Mouse (Mus musculus): ENCODE results near the gene Olfr1130. TPM values are rescaled to one million over a fixed set of nuclear protein-coding genes. Genes with fewer than 3 reads are reported as not detected.
"Not testable (repeated sequence)": the region's sequence is repeated elsewhere in the genome, so short reads cannot be mapped to it uniquely, and the experiment has no call there.

Gene Olfr1130
- polyA plus RNA-seq (2012; rRNA removed) = not detected in 2 replicates

DNA sequence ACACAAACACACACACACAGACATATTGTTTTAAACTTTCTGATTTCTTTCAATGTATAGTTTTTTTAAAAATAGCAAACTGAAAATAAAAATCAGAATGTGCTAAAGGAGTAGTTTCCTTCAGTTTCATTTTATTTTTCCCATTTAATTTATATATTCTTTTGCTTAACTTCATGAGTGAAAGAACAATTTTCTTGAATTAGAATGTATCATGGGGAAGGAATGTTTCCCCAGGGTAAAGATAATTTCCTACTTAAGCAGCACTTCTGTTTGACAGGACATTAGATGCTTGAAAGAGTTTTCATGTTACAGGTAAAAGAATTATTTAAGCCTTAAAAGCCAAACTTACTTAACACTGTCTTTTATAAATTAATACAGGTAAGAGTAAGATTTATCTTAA is at the start of gene Olfr1130:
Gene Olfr1130 (plus strand): TSS at position 301 of the 400 bp plus-strand sequence.
- not testable (repeated sequence) for DNase-seq (ENCODE audit: low read depth)

DNA sequence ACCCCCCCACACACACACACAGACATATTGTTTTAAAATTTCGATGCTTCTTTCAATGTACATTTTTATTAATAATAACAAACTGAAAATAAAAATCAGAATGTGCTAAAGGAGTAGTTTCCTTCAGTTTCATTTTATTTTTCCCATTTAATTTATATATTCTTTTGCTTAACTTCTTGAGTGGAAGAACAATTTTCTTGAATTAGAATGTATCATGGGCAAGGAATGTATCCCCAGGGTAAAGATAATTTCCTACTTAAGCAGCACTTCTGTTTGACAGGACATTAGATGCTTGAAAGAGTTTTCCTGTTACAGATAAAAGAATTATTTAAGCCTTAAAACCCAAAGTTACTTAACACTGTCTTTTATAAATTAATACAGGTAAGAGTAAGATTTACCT is 32.4 kb upstream of the Olfr1130 start, which contains the start of gene Olfr1129:
Gene Olfr1129 (plus strand): TSS at position 301 of the 400 bp plus-strand sequence.
- DNase-seq (ENCODE audit: low read depth) = not testable (repeated sequence)

DNA sequence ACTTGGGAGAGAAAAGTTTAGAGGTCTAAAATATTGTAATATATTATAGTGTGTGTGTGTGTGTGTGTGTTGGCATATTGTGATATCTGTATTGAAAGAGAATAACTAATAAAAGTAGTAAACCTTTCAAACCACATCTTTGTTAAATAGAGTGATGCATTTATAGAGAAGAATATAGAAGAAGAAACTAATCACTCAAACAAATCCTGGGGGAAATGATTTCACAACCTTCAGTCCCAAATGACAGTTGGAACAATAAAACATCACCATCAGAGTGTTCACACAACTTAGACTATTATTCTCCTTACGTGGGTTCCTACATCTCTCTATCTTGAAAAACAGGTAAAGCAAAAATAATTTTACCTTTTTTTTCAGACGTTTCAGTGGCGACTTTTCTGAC is 20.8 kb downstream of the Olfr1130 start, which contains the start of gene Olfr1131:
Gene Olfr1131 (plus strand): TSS at position 301 of the 400 bp plus-strand sequence.
- no peak for TF ChIP-seq POLR2A (IDR thresholded peaks at IDR 0.05; ENCODE audit: borderline replicate concordance, extremely low read depth, insufficient read depth, insufficient read length, poor library complexity, severe bottlenecking)

DNA sequence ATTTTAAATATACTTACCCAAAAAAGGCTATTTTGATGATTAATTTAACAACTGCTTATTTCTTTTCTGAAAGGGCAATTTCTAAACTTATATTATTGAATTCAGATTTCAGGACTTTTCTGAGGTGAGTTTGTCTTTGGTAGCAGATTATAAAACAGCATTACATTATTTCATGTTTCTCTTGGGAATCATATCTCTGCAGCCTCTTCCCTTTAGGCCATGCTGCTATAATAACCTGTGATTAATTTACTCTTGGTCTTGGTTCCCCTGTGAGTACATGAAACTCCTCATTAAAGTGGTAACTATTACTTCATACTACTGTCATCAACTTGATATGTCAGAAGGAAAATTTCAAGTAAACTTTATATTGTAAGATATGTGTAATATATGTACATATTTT is 31.4 kb downstream of the Olfr1130 start, which contains the start of gene Olfr1132:
Gene Olfr1132 (minus strand): TSS at position 101 of the 400 bp plus-strand sequence.
- no peak for DNase-seq (ENCODE audit: low read depth)
- no peak for TF ChIP-seq POLR2A (IDR thresholded peaks at IDR 0.05; ENCODE audit: borderline replicate concordance, extremely low read depth, insufficient read depth, insufficient read length, poor library complexity, severe bottlenecking)

More for the DNA sequence above, 20.8 kb downstream of the Olfr1130 start, which contains the start of gene Olfr1131:
- no peak for DNase-seq (ENCODE audit: low read depth)

DNA sequence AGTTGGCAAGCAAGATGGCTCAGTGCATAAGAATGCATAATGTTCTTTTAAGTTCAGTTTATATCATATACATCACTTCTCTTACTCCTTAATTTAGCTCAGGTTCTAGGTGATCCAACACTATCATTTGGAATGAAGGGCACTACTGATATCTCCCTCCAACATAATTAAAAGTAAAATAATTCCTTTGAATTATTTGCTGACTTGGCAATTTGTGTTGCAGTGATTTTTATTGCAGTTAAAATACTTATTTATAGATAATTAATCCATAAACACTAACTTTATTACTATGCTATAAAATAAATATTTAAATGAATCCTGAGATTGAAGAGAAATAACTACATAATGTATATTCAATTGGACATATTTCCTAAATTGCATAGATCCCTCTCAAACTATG is 36.4 kb downstream of the Olfr1130 start:
- no peak for DNase-seq (ENCODE audit: low read depth)
- TF ChIP-seq POLR2A (IDR thresholded peaks at IDR 0.05; ENCODE audit: borderline replicate concordance, extremely low read depth, insufficient read depth, insufficient read length, poor library complexity, severe bottlenecking) = no peak
- no peak for TF ChIP-seq CTCF (IDR thresholded peaks at IDR 0.05; ENCODE audit: borderline replicate concordance, extremely low read depth, insufficient read depth, insufficient read length)

DNA sequence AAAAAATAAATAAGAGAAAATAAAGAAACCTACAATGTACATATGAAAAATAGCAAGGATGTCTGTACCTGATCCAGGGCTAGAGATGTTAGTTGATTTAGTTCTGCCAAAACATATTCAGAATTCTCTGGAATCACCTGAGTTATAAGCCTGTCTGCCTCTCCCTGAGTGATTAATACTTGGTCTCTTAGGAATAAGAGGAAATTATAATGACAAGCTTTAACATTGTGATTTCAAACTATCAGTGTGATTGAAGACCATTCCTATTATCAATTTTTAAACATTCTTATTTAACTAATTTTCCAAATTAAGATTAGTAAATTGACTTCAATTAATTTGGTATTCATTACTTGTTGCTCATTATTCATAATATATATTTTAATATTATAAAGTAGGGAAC is 41.3 kb downstream of the Olfr1130 start, which contains the start of gene Olfr1133:
Gene Olfr1133 (minus strand): TSS at position 101 of the 400 bp plus-strand sequence.
- no peak for TF ChIP-seq CTCF (IDR thresholded peaks at IDR 0.05; ENCODE audit: borderline replicate concordance, extremely low read depth, insufficient read depth, insufficient read length)
- TF ChIP-seq POLR2A (IDR thresholded peaks at IDR 0.05; ENCODE audit: borderline replicate concordance, extremely low read depth, insufficient read depth, insufficient read length, poor library complexity, severe bottlenecking) = no peak
- no peak for DNase-seq (ENCODE audit: low read depth)

DNA sequence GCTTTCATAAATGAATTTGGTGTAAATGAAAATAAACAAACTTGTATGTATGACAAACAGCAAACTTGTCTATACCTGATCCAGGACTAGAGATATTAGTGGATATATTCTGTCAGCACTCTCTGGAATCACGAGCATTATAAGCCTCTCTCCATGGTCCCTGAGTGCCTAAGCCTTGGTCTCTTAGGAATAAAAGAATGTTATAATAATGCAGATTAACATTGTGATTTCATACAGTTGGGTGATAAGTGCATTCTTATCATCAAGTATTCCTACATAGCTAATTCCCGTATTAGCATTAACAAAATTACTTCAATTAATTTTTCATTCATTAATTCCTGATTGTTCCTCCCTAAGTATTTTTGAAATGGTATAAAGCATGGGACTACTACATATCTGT is 52.3 kb downstream of the Olfr1130 start, which contains the start of gene Olfr1134:
Gene Olfr1134 (minus strand): TSS at position 101 of the 400 bp plus-strand sequence.
- TF ChIP-seq CTCF (IDR thresholded peaks at IDR 0.05; ENCODE audit: borderline replicate concordance, extremely low read depth, insufficient read depth, insufficient read length) (no peak), POLR2A (IDR thresholded peaks at IDR 0.05; ENCODE audit: borderline replicate concordance, extremely low read depth, insufficient read depth, insufficient read length, poor library complexity, severe bottlenecking) (no peak)
- DNase-seq (ENCODE audit: low read depth) = no peak

Other genes starting within 250 kb of the Olfr1130 start
- not detected in 2 replicates for gene Olfr1121, start 236.3 kb upstream of the Olfr1130 start, polyA plus RNA-seq (2012; rRNA removed)
- not detected in 2 replicates for gene Olfr1122, start 220.4 kb upstream of the Olfr1130 start, polyA plus RNA-seq (2012; rRNA removed)
- not detected in 2 replicates for gene Olfr1123, start 189.6 kb upstream of the Olfr1130 start, polyA plus RNA-seq (2012; rRNA removed)
- gene Olfr1124, start 175.9 kb upstream of the Olfr1130 start, polyA plus RNA-seq (2012; rRNA removed) = not detected in 2 replicates
- not detected in 2 replicates for gene Olfr1126, start 152.2 kb upstream of the Olfr1130 start, polyA plus RNA-seq (2012; rRNA removed)
- gene Pramel7, start 109.1 kb upstream of the Olfr1130 start, polyA plus RNA-seq (2012; rRNA removed) = not detected in 2 replicates
- gene Pramel6, start 99.6 kb upstream of the Olfr1130 start, polyA plus RNA-seq (2012; rRNA removed) = not detected in 2 replicates
- gene Olfr153, start 74.4 kb upstream of the Olfr1130 start, polyA plus RNA-seq (2012; rRNA removed) = not detected in 2 replicates
- not detected in 2 replicates for gene Olfr1128, start 60.7 kb upstream of the Olfr1130 start, polyA plus RNA-seq (2012; rRNA removed)
- not detected in 2 replicates for gene Olfr1129, start 32.3 kb upstream of the Olfr1130 start, polyA plus RNA-seq (2012; rRNA removed)
- gene Olfr1131, start 20.9 kb downstream of the Olfr1130 start, polyA plus RNA-seq (2012; rRNA removed) = not detected in 2 replicates
- not detected in 2 replicates for gene Olfr1132, start 31.3 kb downstream of the Olfr1130 start, polyA plus RNA-seq (2012; rRNA removed)
- gene Olfr1133, start 41.2 kb downstream of the Olfr1130 start, polyA plus RNA-seq (2012; rRNA removed) = not detected in 2 replicates
- gene Olfr1134, start 52.2 kb downstream of the Olfr1130 start, polyA plus RNA-seq (2012; rRNA removed) = not detected in 2 replicates
- not detected in 2 replicates for gene Olfr1135, start 67.5 kb downstream of the Olfr1130 start, polyA plus RNA-seq (2012; rRNA removed)
- gene Olfr1136, start 87.7 kb downstream of the Olfr1130 start, polyA plus RNA-seq (2012; rRNA removed) = not detected in 2 replicates
- not detected in 2 replicates for gene Olfr1137, start 107.0 kb downstream of the Olfr1130 start, polyA plus RNA-seq (2012; rRNA removed)
- not detected in 2 replicates for gene Olfr1138, start 133.8 kb downstream of the Olfr1130 start, polyA plus RNA-seq (2012; rRNA removed)
- gene Olfr1140, start 137.5 kb downstream of the Olfr1130 start, polyA plus RNA-seq (2012; rRNA removed) = not detected in 2 replicates
- not detected in 2 replicates for gene Olfr1141, start 147.8 kb downstream of the Olfr1130 start, polyA plus RNA-seq (2012; rRNA removed)
- not detected in 2 replicates for gene Olfr152, start 173.3 kb downstream of the Olfr1130 start, polyA plus RNA-seq (2012; rRNA removed)
- not detected in 2 replicates for gene Olfr1143, start 194.4 kb downstream of the Olfr1130 start, polyA plus RNA-seq (2012; rRNA removed)
- not detected in 2 replicates for gene Olfr1145, start 203.6 kb downstream of the Olfr1130 start, polyA plus RNA-seq (2012; rRNA removed)
- gene Olfr1148, start 224.3 kb downstream of the Olfr1130 start, polyA plus RNA-seq (2012; rRNA removed) = not detected in 2 replicates
- not detected in 2 replicates for gene Olfr1150-ps1, start 237.8 kb downstream of the Olfr1130 start, polyA plus RNA-seq (2012; rRNA removed)
- gene Olfr1151, start 249.7 kb downstream of the Olfr1130 start, polyA plus RNA-seq (2012; rRNA removed) = not detected in 2 replicates

Measured in brain, embryonic 14.5 days (tissue).